Mouse (Mus musculus) spleen, adult 2 months (tissue): Measurements from ENCODE around the gene Asic2.

Source experiments
- CTCF ChIP-seq: fragments of 200-500 bp; IDR thresholded peaks from 2 replicates; pipeline ENCODE4 v1.5.1; 2011; ENCODE audit warnings: mild to moderate bottlenecking, inconsistent platforms; ENCODE audit not compliant: insufficient read depth, insufficient read length, insufficient replicate concordance; ENCODE audit errors: extremely low read depth
- POLR2A ChIP-seq: fragments of 200-500 bp; IDR thresholded peaks from 2 replicates; pipeline ENCODE4 v1.6.1; 2011; ENCODE audit warnings: low read depth, low read length, inconsistent platforms

DNA sequence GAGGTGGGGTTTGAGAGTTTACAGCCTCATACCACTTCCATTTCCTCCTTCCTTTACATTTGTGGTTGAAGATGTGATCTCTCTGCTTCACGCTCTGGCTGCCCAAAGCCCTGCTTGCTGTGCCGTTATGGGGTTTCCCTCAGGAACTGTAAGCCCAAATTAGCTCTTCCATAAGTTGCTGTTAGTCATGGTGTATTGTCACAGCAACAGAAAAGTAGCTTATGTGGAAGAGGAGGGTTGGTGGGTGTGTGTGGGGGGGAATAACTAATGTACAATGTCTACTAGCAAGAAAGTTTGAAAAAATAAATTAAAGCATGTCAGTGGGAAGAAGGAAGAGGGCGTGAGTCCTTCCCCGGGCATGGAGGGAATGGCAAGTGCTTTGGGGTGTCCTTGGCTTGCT lies 896.4 kb downstream of the Asic2 start:
- TF ChIP-seq POLR2A (no peak), CTCF (no peak)
